Mouse (Mus musculus) spleen, postnatal 14 days (tissue): ENCODE measurements around the gene Aldh8a1.
"Not testable (repeated sequence)": the region's sequence is repeated elsewhere in the genome, so short reads cannot be mapped to it uniquely, and the experiment has no call there.

Source experiments
- DNase-seq, 2 experiments: peaks; one replicate each; pipeline ENCODE4 v3.0.0; 2021 to 2022; ENCODE audit warnings: low spot score in 2 of 2

Gene Aldh8a1

DNA sequence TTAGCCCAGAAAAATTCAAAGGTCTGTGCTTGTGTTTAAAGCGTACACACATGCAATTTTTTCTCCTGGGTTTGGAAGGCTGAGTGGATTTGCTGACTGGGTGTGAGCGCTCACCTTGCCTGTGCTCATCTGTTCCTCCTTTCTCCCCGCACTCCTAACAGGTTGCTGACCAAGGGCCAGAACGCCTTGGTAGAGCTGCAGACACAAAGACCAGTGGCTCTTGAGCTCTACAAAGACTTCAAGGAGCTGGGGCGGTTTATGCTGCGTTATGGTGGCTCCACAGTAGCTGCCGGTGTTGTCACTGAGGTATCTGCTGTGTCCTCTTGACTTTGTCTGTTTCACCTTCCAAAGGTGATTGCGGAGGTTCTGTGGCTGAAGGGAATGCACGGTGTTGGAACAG is 9.6 kb upstream of the Aldh8a1 start:
- DNase-seq: no peak

DNA sequence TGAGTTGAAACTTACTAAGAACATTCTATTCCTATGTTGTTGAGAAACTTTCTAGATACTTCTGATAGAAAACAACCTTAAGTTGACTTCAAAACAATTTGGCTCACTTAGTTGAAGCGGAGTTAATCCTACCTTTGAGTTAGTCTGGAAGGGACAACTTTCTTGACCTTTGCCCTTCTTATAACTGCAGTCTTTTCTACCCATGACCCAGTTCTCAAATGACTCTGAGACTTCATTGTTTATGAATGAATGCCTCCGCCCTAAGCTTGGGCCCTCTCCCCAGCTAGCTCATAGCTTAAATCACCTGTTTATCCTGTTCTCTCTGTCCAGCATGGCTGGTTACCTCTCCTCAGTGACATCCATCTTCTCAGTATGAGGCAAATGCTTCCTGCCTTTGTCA is 7.5 kb upstream of the Aldh8a1 start:
- no peak for DNase-seq

DNA sequence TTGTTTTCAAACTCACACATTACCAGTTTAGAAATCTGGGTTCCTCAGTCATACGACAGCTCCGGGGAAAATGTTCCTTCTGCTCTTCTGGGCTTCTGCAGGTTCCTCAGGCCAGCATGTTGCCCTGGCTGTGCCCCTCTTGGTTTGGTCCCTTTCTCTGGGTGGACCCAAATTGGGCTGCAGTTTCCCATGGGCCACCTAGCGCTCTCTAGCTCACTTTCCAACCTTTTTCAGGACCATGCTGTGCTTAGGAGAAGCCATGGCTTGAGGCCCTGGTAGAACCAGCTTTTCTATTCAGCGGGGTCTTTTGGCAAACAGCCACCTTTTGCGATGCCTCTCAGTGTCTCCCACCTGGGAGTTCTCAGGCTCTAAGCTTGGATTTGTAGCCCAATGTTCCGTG is 4.8 kb upstream of the Aldh8a1 start:
- DNase-seq: no peak

DNA sequence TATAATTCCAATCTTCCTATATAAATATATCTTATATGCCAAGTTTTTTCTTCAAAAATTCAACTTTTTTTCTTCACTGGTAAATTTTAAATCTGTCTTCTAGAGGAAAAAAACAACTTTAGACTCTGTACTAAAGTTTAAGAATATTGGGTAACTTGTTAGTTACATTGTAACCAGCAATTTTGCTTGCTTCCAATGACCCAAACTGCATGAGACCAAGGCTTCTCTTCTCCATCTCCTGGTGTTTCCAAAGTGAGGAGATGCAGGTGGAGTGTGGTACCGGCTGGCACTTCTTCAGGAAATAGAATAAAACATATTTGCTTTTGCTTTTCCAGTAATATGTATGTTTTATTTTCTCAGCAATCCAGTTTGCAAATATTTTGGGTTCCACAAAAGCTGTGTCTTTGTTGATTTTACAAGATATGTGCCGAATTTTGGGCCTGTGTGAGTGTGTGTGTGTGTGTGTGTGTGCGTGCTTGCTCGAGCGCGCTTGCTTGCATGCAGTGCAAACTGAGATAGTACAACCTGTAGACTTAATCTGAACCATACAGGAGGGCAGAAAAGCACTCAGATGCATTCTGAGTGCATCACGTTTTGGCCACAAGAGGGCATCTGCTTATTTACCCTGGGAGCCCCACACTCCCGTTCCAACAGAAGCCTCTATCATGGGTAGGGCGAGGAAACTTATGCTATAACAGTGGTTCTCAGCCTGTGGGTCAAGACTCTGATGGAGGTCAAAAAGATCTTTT is 1.3 kb downstream of the Aldh8a1 start:
- DNase-seq: peak in 1 of 2 experiments; percentile 24

DNA sequence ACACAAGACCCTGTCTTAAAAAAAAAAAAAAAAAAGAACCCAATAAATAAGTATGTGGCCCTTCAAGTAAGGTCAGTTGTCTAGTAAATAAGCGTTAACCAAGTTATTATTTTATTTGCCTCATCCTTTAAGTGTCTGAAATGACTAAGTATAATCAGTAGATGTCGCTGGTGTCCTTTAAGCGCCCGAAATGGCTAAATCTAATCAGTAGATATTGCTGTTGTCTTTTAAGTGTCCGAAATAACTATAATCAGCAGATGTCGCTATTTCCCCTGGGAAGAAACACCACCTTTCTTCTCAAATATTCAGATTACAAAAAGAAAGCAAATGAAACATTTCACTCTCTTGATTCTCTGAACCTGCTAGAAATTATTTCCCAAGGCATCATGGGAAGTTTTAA is 5.8 kb downstream of the Aldh8a1 start:
- DNase-seq: no peak

DNA sequence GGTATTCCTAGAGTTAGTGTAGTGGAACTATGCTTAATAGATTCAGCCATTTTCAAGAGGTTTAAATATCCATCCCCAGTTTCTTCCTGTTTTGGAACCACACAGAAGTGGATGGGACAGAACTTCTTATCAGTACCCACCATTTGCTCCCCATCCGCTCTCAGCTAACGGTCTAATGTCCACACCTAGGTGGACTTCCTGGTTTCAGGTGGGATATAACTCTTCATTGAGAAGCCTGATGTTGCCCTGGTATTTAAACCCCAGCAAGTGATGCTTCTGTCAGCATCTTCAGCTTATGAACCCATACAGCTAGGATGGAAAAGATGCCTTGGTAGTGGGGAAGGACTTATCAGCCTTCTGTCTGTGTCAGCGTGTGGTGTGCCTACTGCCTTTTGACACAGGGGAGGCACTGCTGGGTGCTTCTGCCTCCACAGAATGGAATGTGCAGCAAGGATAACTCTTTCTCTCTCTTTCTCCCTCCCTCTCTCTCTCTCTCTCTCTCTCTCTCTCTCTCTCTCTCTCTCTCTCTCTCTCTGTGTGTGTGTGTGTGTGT is 8.1 kb downstream of the Aldh8a1 start:
- DNase-seq: no peak

DNA sequence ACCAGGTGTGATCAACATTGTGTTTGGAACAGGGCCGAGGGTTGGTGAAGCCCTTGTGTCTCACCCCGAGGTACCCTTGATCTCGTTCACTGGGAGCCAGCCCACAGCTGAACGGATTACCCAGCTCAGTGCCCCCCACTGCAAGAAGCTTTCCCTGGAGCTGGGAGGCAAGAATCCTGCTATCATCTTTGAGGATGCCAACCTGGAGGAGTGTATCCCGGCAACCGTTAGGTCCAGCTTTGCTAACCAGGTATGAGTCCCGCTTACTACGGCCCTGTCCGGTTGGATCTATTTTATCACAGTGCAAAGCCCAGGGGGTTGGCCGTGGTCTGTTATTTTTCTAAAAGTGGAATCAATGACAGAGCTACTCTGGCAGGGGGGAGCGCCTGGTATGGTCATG is 12.0 kb downstream of the Aldh8a1 start:
- no peak for DNase-seq

DNA sequence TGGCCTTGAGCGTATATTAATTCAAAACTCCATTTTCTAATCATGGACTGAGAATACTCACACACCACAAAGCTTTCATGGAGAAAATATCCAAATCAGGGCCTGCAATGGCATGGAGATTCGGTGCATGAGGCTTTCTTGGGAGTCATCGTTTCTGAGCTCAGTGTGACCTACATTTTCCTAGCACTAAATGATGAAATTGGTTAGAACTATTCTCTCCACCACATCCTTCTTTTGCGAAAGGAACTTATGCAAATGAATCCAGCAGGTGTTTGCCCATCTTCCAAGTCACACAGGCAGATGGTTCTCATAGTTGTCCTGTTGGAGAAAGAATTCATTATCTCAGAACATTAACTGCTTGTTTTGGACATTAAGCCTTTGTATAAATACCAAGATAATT is 13.3 kb downstream of the Aldh8a1 start:
- no peak for DNase-seq

DNA sequence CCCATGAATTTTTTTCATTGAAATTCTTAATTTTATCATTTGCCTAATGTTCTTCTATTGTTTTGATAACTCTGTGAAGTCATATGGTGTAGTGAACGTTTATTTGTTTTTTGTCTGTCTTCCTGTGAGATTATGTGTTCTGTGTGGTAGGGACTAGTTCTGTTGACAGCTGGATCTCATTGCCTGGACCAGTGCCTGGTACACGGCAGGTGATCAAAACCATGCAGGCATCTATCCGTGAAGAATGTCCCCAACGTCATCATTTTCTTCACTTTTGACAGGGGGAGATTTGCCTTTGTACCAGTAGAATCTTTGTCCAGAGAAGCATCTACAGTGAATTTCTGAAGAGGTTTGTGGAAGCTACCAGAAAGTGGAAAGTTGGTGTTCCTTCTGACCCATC is 14.2 kb downstream of the Aldh8a1 start:
- no peak for DNase-seq

DNA sequence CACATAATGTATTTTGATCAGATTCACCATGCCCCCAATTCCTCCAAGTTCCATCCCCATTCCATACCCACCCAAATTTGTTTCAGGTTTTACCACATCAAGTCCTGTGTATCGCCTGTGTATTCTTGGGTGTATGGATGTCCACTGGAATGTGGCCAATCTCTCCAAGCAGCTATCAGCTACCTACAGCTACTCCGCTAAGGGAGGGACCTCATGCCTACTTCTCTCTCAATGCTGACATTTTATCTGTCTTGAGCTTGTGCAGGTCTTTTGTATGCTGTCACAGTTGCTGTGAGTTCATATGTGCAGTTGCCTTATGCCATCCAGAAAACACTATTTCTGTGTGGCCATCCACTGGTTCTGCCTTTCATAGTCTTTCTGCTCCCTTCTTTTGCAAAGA is 16.3 kb downstream of the Aldh8a1 start:
- DNase-seq: no peak

DNA sequence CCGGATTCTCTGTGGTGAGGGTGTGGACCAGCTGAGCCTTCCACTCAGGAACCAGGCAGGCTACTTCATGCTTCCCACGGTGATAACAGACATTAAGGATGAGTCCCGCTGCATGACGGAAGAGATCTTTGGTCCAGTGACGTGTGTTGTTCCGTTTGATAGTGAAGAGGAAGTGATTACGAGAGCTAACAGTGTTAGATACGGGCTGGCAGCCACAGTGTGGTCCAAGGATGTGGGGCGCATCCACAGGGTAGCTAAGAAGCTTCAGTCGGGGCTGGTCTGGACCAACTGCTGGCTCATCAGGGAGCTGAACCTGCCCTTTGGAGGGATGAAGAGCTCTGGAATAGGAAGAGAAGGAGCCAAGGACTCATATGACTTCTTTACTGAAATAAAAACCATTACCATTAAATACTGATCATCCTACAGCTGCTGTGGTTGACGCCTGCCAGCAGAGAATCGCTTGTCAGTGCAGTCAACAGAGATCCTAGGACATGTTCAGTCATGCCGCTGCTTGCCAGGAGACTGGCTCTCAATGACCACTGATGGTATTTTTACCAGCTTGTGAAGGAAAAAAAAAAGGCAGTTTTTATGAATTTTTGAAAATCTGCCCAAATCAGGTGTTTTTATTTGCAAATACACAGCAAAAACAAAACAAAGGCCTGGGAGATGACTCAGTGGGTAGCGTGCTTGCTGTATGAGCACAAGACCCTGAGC is 18.5 kb downstream of the Aldh8a1 start:
- no peak for DNase-seq

DNA sequence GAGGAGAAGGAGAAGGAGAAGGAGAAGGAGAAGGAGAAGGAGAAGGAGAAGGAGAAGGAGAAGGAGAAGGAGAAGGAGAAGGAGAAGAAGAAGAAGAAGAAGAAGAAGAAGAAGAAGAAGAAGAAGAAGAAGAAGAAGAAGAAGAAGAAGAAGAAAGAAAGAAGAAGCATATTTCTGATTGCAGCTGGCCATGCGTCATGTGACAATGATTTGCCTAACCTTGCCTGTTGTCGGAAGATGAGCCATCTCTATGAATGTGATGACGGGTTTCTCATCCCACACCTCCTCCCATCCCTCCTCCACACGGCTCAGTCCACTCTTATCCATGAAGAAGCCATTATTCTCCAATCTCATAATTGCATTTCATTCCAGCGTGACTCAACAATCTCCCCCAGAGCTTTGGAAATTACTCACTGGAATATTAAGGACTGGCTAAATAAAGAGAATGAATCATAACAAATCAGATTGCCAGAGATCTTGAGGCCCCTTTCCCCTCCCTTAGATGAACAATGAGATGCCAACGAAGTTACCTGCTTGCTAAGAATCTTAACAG is 21.9 kb downstream of the Aldh8a1 start:
- DNase-seq: not testable (repeated sequence)

DNA sequence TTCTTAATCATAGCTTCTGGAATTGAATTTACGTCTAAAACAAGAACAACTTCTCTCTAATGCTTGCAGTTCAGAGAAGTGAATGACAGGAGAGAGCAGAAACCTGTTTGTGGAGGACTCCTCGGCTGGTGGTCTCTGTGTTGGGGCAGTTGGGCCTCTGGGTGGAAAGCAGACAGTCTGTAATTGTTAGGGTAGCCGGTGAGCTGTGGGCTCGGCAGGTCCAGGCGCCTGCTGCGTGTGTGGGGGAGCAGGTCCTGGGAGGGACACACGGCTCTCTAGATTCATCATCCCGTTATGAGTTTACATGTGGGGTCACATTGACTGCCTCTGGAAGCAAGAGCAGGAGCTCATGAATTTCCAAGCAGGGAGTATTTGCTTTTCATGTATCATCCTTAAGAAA is 22.5 kb downstream of the Aldh8a1 start:
- DNase-seq: no peak

DNA sequence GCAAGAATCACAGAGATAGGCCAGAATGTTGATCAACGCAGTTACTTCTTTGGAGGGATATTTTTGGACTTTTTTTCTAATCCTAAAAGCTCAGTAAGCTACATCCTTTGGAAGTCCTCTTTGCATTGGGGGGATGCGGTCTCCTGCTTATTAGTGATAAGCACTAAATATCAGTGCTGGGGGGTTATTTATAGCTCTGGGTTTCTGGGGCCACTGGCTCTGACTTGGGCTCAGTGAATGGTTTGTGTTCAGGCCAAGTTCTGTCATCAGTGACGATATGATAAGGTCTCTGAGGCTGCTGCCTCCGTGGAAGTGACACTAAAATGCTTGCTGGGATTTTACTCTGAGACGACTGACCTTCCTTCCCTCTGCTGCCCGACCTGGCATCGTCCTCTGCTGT is 22.9 kb downstream of the Aldh8a1 start:
- DNase-seq: no peak

DNA sequence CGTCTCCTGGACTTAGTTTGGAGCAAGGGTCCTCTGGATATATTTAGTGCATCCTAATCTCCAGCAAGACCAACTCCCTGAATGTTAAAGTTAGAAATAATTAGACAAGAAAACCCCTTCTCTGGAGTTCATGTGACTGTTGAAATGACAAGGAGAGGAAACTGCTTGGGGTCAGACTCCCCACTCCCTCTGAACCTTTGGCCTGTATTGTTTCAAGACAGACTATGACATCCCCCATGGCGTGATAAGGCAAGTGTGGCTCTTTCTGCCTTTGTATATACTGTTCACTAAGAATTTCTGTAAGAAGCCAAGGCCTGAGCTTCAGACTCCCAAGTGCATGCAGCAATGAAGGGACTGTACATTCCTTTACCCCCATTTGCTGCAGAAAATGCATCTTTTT is 23.4 kb downstream of the Aldh8a1 start:
- no peak for DNase-seq

DNA sequence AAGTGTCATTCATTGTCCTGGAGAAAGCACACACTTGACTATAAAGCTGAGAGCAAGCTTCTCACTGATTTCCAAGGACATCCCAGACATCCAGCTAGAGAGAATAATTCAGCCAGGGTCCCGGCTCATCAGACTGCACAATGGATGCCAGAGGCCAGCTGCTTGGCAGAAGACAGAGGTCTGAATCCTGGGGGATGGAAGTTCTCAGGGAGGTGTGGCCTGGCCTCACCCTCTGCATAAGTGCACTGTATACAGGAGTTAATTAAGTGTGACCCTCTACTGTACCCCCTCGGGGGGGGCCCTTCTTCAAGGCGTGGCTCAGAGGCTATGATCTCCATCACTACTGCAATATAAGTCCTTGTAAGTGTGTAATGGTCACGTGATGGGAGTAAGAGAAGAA is 24.2 kb downstream of the Aldh8a1 start:
- no peak for DNase-seq

DNA sequence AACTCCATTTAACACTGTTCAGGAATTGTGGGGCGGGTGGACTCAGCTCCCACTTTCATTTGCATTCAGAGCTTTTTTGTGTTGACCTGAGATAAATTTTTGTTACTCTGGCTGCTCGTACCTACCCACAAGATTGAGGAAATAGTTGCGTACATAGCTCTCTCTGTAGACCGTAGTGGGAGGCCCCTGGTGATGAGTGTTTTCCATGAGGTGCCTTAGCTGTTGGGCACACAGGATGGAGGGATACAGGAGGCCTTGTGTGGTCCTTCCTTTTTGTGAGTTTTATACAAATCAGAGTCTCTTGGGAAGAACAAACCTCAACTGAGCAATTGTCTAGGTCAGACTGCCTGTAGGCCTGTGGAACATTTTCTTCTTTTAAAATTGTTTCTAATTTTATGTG is 27.7 kb downstream of the Aldh8a1 start:
- no peak for DNase-seq

DNA sequence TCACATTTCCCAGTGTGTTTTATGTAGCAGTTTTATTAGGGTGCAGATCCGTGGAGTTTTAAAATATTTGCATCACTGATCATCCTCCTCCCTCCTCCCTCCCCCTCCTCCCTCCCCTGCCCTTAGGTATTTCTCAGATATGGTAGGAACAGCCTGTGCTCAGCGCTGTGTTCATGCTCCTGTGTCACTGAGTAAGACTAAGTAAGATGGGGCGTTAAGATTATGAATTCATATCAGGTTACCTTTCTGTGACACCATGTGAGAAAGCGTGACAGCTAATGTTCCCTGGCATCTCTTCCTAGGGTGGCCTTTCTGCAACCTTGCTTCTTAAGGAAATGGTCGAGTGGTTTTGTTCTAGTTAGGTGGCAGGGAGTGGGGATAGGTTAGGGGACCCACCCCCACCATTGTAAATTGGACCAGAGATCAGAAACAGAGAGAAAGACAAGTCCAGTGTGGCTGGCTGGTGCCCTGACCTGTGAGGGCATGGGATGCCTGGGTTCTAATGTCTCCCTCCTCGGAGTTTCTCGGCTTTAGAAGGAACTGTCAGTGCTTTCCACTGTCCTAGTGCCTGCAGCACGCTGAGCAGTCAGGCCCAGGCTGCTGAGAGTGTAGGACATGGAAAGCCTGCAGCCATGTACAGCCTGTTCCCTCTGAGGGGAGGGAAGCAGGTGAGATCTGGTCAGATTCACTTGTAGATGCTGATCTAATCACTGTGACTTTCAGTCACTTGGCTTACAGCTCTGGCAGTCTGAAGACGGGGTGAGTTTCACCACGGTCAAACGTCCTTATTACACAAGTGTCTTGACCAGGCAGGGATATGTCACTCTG is 28.8 kb downstream of the Aldh8a1 start:
- DNase-seq: no peak

DNA sequence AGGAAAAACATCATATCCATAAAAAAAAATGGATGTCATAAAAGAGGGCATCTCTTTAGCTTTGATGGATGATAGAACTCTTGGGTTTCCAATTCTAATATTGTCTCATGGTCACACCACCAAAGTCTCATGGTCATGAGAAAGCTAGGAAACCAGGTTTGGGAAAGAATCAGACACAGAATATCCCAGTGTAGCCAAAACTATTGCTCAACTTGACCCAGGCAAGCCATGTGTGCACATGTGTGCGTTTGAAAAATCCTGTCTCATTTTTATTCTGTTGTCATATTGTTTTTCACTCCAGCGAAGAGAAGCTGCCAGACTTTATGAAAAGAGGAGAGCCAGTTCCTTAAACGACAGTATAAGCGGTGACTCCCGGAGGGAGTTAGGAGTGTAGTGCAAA is 33.6 kb downstream of the Aldh8a1 start:
- no peak for DNase-seq

DNA sequence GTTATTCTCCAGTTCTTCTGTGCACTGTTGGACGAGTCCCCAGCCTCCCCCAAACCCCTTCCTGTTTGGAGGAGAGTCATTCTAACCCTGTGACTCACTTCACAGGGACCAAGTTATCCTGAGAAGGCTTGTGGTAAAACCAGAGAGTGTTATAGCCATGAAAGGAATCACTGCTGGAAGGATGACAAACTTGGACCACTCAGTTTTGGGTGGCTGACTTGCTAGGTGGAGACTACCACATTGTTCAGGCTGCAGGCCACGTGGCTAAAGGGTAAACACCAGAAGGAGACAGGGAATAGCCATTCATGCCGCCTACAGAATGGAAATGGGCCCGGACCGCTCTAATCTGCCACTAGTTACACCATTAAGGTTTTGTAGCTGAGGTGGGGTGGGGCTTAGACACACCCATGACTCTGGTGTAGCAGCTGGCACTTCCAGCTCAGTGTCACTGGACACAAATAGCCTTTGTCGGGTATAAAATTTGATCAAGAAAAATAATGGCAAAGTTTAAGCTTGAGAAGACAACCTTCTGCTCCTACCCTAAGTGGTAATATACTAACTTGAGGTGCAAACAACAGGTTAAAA is 34.6 kb downstream of the Aldh8a1 start:
- no peak for DNase-seq

DNA sequence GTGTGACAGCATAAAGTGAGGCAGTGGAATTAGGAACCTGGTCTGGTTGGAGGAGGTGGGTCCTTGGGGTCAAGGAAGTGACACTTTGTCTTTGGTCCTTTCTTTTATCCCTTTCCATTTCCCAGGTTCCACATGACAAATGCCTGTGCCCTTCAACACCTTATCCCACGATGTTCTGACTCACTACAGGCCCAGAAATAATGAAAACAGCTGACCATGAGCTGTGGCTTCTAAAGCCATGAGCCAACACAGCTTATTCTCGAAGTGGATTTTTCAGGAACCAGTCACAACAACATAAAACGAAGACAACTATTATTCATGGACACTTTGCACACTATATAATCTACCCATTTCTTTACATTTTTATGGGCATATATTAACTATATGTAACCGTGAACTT is 37.9 kb downstream of the Aldh8a1 start:
- DNase-seq: no peak

DNA sequence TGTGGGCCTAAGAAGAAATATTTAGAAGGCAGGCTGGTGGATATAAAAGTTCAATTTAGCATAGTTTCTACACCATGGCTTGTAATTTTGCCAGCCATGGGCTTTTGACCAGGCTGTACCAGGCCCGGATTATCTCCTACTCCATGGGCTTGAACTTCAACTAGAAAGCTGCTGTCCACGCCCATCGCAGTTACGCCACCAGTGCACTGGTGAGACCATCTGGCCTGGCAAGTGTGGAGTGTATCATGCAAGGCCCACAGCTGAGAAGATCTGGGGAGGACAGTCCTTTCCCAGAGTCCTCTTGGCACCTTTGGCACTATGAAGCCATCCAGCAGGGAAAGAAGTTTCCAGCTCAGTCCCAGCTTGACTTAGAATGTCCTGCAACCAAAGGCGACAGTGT is 39.1 kb downstream of the Aldh8a1 start:
- DNase-seq: no peak
